Mouse (Mus musculus) embryo, embryonic 11.5 days (tissue): ENCODE results near the gene Ebf4.
"Not testable (repeated sequence)": the region's sequence is repeated elsewhere in the genome, so short reads cannot be mapped to it uniquely, and the experiment has no call there.

Source experiments
- DNase-seq: peaks from one replicate; pipeline ENCODE4 v3.0.0-alpha.2; 2012; ENCODE audit warnings: low read depth, low spot score

The Ebf4 gene

GRCm38 (mm10) chr2:130295331-130296133, 563 bp downstream of the Ebf4 start:
- peak; percentile 35 for DNase-seq

DNA sequence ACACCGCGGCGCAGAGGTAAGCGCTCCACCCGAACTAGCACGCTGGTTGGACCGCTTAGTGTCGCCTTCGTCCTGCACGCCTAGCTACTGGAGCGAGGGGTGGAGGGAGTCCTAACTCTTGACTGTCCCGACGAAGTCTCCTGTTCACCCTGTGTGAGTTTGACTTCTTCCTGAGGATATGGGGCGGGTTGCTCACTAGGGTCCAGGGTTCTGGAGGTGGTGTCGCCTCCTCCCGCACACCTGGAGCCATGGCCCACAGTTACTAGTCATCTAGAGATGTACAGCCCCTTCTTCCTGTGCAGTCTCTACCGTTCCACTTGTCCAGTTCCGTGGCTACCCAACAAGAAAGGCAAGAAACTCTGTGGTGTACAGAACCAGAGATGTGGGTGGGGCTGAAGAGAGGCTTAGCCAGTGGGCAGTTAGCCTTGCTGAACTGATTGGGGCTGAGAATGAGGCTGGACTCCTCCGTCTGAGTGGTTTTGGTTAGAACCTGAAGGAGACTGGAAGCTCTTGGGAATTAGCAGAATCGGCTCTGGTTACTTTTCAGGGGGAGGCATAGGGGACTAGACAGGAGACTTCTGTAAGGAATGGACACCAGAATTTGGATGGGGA, 1.3 kb downstream of the Ebf4 start:
- no peak for DNase-seq

GRCm38 (mm10) chr2:130297580-130297979, 2.6 kb downstream of the Ebf4 start:
- DNase-seq, result no peak

DNA sequence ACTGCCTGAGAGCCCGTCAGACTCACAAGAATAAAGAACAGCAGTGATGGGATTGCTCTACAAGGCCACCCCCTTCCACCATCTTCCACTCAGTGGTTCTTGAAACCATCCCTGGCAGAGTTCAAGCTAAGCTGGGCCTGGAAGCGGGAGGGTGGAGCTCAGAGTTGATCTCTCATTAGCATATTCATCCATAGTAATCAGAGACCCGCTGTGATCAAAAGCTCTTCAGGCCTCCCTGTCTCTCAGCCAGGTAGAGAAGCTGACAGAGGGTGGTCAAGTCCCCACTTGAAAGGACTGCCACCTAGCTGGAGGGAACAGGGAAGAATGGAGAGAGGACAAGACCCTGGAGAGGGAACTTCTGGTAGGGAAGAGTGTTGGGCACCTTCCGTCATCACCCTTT, 8.0 kb downstream of the Ebf4 start:
- DNase-seq, result no peak

GRCm38 (mm10) chr2:130327057-130327456, 32.1 kb downstream of the Ebf4 start:
- DNase-seq, result no peak

DNA sequence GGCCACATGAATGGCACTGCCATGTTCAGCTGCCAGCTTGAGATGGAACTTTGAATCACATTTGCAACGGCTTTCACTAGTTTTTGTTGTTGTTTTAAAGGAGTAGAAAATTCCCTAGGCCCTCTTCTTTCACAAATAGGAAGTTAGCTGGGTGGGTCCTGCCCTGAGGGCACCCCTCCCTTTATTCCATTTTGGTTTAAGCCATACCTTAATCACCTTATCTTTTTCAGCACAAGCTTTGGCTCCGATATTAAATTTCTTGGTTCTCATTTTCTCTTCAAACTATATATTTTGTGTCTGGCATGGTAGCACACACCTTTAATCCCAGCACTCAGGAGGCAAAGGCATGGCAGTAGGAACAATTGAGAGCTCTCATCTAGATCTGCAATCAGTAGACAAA, 34.5 kb downstream of the Ebf4 start:
- no peak for DNase-seq

DNA sequence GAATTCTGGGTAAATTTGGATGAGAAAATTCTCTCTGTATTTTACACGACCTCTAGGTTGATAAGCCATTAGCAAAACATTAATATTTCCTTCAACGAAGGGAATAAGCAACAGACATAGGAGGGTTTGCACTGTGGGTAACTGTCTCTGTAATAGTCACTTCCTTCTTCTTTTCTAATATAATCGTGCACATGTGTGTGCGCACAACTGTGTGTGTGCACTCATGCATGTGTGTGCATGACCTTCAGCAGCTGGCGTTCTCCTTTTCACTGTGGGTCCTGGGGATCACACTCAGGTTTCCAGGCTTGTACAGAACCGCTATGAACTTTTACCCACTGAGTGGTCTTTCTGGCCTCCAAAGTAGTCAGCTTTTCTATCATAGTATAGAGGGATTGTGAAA, 40.1 kb downstream of the Ebf4 start:
- no peak for DNase-seq

DNA sequence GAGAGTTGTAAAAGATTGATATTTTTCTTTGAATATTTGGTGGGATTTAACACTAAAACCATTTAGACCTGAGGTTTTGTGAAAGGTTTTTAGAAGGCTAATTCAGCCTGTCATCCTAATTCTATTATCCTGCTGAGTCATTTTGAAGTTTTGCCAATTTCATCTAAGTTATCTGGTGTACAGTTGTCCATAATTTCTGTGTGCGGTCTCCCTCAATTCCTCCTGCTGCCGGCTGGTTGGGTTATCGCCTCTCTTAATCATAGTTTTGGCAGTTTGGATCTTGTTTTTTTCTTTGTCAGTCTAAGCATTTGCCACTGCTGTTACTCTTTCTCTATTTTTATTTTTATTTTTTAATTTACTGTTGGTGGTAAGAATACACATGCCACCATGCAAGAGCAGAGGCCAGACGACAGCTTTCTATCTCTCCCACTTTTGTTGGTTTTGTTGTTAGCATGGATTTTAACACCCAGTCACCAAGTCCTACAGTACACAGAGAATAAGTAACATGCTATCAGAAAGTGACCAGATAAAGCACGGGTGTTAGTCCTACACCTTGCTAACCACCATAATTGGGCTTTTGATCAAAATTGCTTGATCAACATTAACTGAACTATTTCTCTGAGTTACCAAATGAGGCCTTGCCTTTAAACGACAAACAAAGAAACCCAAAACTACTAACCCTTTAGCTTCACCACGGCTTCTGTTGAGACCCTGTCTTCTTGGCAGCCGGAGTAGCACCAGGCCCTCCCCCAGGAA, 45.7 kb downstream of the Ebf4 start:
- no peak for DNase-seq

GRCm38 (mm10) chr2:130341220-130341580, 46.2 kb downstream of the Ebf4 start:
- DNase-seq, result no peak

GRCm38 (mm10) chr2:130350376-130350775, 55.4 kb downstream of the Ebf4 start:
- DNase-seq, result no peak

DNA sequence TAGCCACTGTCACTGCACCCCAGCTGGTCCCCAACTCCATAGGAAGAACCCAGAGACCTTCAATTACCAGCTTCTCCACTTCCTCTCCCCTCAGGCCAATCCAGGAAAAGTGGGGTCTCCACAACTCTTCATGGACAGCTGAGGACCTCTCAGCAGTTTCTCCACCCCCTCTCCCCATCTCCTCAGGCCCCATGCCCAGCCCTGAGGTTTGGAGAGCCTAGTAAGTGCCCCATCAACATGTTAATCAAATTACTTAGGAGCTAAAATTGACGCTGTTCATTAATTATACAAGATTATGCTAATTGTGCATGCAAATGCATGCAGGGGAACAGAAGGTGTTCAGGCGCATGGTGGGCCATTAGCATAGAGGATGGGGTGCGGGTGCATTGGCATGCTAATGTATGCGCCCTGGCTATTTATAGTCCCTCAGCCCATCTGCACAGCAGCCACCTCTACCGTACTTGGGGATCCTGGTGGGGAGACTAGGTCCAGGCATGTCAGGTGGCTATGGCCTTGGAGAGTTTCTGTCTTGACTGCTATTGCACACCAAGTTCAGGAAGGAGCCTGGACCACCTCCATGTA, 56.9 kb downstream of the Ebf4 start:
- DNase-seq, result no peak

GRCm38 (mm10) chr2:130353411-130353810, 58.4 kb downstream of the Ebf4 start:
- no peak for DNase-seq

DNA sequence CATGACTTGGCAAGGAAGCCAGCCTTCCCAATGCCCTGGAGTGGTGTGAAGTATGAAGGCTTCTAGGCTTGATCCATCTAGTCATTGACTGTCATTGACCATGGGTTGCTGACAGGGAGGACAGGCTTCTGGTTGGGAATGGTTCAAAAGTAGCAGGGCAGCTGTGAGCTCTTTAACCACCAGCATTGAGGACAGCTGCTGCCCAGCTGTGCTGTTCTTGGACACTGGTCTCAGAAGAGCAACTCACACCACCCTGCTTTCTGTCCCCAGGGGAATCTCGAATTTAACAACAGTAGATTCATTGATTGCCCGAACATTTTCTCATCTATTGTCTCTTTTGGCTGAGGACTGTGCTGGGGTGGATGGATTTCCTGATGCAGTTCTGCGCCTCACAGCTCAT, 58.9 kb downstream of the Ebf4 start:
- DNase-seq, result no peak

- no peak for DNase-seq
These were observed 62.6 kb downstream of the Ebf4 start for GRCm38 (mm10) chr2:130357551-130357950.

GRCm38 (mm10) chr2:130358852-130359251, 63.9 kb downstream of the Ebf4 start:
- DNase-seq, result no peak

DNA sequence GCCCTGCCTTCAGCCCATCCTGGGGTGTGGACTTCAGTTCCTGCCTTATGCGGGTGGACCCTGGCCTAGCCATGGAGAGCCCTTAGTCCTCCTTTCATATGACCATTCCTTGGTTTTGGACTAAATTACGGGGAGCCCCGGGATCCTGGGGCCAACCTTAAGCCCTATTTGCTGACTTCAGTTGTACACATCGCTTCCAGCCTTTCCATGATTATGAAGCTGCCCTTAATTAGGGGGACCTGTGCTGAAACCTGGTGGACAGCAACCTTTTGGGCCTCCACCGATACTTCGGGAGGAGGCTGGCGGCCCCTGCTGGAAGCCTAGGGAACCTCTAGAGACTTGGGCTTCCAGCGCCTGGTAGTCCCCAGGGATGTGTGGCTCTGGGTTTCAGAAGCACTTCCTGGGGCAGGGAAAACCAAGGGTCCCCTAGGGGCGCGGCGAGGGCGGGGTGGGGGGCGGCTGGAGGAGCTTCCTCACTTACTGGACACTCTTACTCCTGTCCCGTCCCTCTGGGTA, 67.6 kb downstream of the Ebf4 start:
- peak; percentile 32 for DNase-seq

DNA sequence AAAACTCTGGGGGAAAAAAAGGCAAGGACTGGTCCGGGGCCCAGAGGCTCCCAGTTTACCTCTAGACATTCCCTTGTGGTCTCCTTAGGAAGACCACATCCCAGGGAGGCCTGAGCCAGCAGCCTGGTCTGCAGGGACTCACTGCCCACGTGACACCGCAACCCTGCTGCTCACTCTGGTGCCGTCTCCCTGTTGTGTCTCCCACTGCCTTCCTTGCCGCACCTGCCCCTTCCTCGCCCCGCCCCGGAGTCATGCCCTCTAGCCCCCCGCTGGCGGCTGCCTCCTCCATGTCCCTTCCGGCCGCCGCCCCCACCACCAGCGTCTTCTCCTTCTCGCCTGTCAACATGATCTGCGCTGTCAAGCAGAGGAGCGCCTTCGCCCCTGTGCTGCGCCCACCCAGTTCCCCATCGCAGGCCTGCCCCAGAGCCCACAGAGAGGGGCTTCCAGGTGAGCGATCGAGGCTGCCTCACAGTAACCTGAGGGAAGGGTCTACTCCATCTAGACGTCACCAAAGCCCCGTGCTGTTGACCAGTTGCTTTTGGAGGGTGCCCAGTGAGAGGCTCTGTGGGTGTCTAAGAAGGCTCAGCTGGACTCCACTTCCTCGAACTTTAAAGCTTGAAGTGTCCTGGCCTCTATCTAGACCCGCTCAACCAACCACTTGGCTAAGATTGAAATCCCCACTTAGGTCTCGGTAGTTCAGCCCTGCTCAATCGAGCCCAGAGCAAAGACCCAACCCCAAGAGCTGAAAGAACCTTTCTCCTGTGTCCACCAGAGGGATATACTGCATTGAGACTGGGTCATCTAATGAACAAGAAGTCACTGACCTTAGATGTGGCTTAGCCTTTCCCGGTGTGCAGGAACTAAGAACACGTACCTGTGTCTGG, 70.5 kb downstream of the Ebf4 start:
- no peak for DNase-seq

DNA sequence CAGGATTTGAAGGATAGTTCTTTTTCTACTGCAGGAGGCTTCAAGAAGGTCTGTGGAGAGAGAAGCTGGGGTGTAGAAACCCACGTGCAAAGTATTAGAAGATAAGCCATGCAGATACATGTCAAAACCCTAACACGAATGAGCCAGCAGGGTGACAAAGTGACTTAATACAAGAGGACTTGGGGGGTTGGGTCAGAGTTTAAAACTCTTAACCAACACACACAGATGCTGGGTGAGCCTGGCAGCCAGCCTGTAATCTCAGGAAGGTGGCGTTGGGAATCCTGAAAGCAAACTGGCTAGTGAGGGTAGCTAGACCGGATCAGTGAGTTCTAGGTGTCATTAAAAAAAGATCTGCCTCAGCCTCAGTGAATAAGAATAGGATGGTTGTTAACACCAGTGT, 72.4 kb downstream of the Ebf4 start:
- DNase-seq, result no peak

DNA sequence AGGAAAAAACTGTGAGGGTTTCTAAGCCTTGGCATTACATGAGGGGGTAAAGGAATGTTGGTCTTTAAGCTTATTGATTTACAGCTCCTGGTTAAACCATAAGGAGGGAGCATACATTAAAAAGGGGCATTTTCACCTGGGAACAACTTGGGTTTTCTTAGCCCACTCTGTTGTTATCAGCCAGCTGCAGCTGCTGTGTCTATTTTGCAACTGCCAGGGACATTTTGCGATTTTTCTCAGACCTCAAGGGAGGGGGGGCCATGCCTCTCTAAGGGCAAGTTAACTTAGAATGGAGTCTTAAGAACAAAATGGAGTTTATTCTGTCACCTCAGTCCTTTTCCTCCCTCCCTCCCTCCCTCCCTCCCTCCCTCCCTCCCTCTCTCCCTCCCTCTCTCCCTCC, 78.1 kb downstream of the Ebf4 start:
- DNase-seq, result not testable (repeated sequence)

- DNase-seq, result no peak
These were observed 80.0 kb downstream of the Ebf4 start for GRCm38 (mm10) chr2:130374951-130375350.

DNA sequence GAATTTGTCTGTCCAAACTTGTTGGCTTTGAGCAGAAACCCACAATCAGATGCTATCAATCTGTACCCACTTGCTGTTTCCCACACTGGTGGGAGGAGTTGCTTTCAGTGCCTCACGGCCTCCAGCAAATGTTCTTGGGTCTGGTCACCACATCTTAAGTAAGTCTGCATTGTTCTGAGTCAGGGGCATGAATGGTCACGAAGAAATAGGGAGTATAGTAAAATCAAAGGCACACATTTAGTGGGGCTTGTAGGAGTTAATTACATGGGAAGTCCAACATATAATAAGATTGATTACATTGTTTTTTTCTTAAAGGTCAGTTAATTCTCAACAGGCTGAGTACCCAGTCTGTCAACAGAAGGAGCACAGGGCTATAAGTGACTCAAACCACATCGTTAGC, 88.2 kb downstream of the Ebf4 start:
- no peak for DNase-seq
